Mouse (Mus musculus) thymus, adult 2 months (tissue): ENCODE measurements around the gene Cox19.

Experiments
- CTCF ChIP-seq: fragments of 200-500 bp; IDR thresholded peaks from 2 replicates; pipeline ENCODE4 v1.5.1; 2012; ENCODE audit warnings: mild to moderate bottlenecking, control low read depth, low read length, moderate library complexity, borderline replicate concordance; ENCODE audit not compliant: control insufficient read depth, poor library complexity, insufficient read depth; ENCODE audit errors: extremely low read depth
- POLR2A ChIP-seq: fragments of 200-500 bp; IDR thresholded peaks from 2 replicates; pipeline ENCODE4 v1.6.1; 2012; ENCODE audit warnings: mild to moderate bottlenecking, low read length, control low read depth, moderate library complexity; ENCODE audit not compliant: control insufficient read depth, poor library complexity, insufficient read depth; ENCODE audit errors: extremely low read depth

DNA sequence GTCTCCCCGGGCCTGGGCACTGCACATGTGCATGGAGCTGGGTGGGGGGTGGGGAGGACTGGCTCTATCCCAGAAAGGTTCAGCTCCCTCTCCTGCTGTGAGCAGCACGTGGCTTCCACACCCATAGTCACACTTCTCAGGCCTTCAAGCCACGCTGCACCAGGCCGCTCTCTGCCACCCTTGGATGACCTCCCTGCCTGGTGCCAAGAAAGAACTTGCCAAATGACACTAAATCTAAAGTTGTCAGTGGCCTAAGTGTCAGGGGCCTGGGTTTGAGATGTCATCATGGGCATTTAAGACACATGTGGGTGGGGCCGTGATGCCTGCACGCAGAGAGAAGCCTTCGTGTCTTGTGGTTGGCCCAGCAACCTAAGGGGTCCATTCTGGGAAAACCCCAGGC is 30.8 kb downstream of the Cox19 start:
- no peak for TF ChIP-seq POLR2A
- no peak for TF ChIP-seq CTCF
